Mouse (Mus musculus) cerebellum, adult 9-11 months (tissue): ENCODE results near the gene Ifitm1.

Source experiments
- DNase-seq: peaks from one replicate; pipeline ENCODE4 v3.0.0; 2022

The Ifitm1 gene

GRCm38 (mm10) chr7:140981704-140982103 is 14.7 kb downstream of the Ifitm1 start:
- no peak for DNase-seq

GRCm38 (mm10) chr7:140982971-140983370 is 15.9 kb downstream of the Ifitm1 start:
- DNase-seq, result no peak

DNA sequence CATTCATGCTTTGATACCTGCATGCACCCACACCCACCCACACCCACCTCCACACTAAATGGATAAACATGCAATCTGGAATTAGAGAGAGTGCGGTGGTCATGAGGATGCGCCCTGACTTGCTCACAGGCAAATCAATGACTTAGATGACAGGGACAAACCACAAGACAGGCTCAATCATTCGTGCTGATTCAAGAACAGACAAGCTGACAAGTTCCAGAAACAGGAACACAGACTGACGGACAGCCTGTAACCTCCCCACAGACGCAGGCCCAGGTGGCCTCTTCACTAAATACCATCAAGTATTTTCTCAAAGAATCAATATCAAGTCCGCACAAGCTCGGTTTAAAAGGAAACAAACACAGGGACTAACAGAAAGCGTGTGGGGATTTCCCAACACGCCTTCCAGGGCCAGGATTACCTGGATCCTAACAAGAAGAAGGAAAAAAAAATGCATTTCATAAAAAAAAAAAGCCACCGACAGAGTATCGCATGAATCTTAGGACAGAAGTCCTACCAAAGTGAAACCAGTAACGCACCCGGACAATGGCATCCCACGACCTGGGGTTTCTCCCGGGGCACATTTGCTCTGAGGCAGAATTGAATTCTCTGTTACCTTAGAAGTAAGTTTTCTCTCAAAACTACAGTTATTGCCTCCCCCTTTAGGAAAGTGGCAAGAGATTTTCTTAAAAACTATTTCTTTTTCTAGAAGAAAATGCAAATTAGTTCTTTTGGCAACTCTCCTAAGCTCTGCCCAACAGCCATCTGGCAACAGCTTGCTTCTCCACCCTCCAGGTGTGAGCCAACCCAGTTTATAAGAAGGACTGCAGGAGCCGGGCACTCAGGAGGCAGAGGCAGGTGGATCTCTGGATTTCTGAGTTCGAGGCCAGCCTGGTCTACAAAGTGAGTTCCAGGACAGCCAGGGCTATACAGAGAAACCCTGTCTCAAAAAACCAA is 20.4 kb downstream of the Ifitm1 start:
- no peak for DNase-seq

GRCm38 (mm10) chr7:140989022-140989421 is 22.0 kb downstream of the Ifitm1 start:
- no peak for DNase-seq

DNA sequence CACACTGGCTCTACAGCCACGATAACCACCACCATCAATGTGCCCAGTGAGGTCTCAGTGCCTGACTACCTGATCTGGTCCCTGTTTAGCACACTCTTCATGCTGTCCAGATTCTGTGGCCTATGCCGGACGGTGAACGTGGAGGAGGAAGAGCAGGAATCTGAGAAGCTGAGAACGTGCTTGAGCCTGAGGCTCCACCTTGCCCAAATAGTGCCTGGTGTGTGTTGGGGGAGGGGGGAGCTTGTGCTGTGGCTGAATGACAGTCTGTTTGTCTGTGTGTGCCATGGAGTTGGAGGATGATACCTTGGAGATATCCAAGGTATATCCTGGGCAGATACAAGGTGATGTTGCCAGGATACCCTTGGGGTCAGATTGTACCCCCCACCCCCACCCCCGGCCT is 23.2 kb downstream of the Ifitm1 start:
- DNase-seq, result no peak

- DNase-seq, result no peak
Measured at GRCm38 (mm10) chr7:140990622-140991021, 23.6 kb downstream of the Ifitm1 start.

- no peak for DNase-seq
Measured at GRCm38 (mm10) chr7:140991117-140991689, 24.2 kb downstream of the Ifitm1 start.

- DNase-seq, result no peak
Measured at GRCm38 (mm10) chr7:140997817-140998216, 30.8 kb downstream of the Ifitm1 start.

GRCm38 (mm10) chr7:140998853-140999700 is 32.1 kb downstream of the Ifitm1 start:
- no peak for DNase-seq

- no peak for DNase-seq
Measured at GRCm38 (mm10) chr7:141000881-141001708, 34.1 kb downstream of the Ifitm1 start.

GRCm38 (mm10) chr7:141003248-141004010 is 36.4 kb downstream of the Ifitm1 start:
- DNase-seq, result no peak

DNA sequence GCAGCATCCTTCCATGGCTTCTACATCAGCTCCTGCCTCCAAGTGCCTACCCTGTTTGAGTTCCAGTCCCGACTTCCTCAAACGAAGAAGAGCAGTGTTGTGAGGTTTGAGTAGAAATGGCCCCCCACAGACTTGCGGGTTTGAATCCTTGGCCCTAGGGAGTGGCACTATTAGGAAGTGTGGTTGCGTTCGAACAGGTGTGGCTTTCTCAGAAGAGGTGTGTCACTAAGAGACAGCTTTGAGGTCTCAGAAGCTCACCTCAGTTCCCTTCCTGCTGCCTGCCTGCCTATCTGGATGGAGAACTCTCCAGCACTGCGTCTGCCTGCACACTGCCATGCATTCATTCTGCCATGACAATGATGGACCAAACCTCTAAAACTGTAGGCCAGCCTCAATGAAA is 39.4 kb downstream of the Ifitm1 start:
- no peak for DNase-seq

- DNase-seq, result no peak
Measured at GRCm38 (mm10) chr7:141006914-141007313, 39.9 kb downstream of the Ifitm1 start.

GRCm38 (mm10) chr7:141008312-141008761 is 41.3 kb downstream of the Ifitm1 start:
- peak; percentile 6 for DNase-seq

DNA sequence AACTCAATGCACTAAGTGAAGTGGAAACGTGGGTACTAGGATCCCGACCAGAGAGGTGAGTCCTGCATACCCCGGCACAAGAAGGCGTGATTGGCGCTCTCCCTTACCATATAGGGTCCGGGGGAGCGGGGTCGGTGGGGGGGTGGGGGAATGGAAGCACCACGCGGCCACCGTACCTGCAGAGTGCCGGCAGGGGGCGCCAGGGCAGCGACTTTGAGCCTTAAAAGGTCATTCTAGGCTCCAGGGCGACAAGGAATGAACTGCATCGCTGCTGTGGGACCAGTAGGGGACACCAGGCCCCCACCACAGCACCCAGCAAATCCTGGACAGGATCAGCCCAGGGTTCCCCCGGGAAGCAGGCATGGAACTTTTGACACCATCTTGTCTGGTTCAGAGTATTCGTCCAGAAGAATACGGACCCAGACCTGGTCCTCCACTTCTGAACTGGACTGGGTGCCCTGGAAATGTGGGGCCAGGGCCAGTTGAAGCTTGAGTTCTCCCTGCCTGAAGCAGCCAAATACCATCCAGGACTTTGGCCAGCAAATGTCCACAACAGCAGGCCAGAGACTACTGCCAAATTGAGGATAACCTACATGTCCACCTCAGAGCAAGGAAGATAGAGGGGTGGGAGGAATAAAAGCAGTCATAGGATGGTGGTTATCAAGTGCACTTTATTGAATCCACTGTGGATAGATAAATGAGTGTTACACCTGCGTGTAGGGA is 42.1 kb downstream of the Ifitm1 start:
- DNase-seq, result peak; percentile 47

DNA sequence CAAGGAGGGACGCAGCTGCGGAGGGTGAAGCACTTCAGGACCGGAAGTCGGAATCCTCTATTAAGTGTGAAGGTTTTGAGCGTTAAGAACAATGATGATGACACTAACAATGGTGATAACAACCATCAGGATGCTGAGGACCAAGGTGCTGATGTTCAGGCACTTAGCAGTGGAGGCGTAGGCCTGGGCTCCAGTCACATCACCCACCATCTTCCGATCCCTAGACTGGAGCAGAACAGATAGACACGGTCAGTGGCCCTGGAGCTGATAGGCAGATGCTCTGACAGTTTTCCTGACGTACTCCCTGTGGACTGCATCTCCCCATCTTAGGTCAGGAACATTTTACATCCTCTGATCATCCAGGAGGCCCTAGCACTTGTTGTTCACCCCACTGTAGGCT is 42.6 kb downstream of the Ifitm1 start:
- no peak for DNase-seq

- DNase-seq, result no peak
Measured at GRCm38 (mm10) chr7:141010593-141010992, 43.6 kb downstream of the Ifitm1 start, which contains the start of gene Ifitm3. TSS of gene Ifitm3 (minus strand) at chr7:141010770.

GRCm38 (mm10) chr7:141011238-141011770 is 44.3 kb downstream of the Ifitm1 start:
- DNase-seq, result no peak

DNA sequence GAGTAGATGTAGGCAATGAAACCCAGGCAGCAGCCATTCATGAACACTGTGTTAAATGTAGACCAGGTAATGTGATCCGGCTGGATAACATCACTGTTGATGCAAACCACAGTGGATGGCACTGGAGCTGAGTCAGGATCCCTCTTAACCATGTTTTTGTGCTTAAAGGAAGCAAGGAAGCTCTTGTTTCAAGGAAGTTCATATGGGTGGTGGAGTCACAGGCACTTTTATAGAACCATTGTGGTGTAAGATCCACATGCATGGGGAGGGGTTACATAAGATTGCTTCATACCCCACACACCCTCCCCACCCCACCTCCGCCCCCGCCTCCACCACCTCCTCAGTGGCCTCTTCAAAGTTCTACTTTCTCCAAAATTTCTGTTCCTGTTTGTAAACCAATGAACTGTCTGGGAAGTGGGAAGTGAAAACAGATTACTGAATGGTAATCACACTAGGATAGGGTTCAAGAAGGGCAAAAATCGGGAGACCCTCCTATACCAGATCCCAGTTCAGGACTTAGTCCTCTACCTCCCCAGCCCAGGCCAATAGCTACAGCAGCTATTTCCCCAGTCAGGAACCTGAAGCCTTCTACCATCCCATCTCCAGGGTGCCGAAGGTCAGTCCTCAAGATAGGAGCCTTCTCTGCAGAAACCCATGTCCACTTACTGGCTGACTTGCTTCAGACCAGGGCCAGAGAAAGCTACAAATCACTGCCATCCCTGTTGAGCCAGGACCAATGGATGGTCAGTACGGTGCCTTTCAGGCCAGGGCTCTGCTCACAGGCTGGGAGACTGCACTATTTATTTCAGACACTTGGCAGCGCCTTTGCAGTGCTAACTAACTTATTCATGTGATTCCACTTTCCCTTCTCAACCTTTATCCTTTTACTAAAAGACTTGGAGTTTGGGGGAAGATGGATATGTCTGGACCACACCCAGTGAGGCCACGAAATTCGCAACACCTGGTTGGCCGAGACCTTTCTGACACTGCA is 50.0 kb downstream of the Ifitm1 start:
- no peak for DNase-seq
